Mouse (Mus musculus) brain, embryonic 14.5 days (tissue): ENCODE results near the gene Tsacc.

Experiments
- CTCF ChIP-seq: fragments of 200-500 bp; IDR thresholded peaks from 2 replicates; pipeline ENCODE4 v1.5.1; 2012; ENCODE audit warnings: inconsistent platforms, mild to moderate bottlenecking, moderate library complexity, borderline replicate concordance; ENCODE audit not compliant: insufficient read depth, insufficient read length; ENCODE audit errors: extremely low read depth
- POLR2A ChIP-seq: fragments of 200-500 bp; IDR thresholded peaks from 2 replicates; pipeline ENCODE4 v1.6.1; 2012; ENCODE audit warnings: mild to moderate bottlenecking, inconsistent platforms, borderline replicate concordance; ENCODE audit not compliant: poor library complexity, insufficient read depth, insufficient read length, severe bottlenecking; ENCODE audit errors: extremely low read depth

- TF ChIP-seq CTCF: no peak
- no peak for TF ChIP-seq POLR2A
Observed at GRCm38 (mm10) chr3:88296110-88296560, 664 bp downstream of the Tsacc start.
